Mouse (Mus musculus) layer of hippocampus, postnatal 10 days (tissue): Measurements from ENCODE around the gene Slc6a15. TPM values are rescaled to one million over a fixed set of nuclear protein-coding genes. Genes with fewer than 3 reads are reported as not detected.

Experiments used
- DNase-seq, 2 experiments: peaks; one replicate each; pipeline ENCODE4 v3.0.0; 2021; ENCODE audit warnings: low spot score in 2 of 2
- long read RNA-seq: library from polyadenylated mRNA; stranded (forward); transcript quantifications from one replicate; pipeline ENCODE4 v2.0.0, GENCODE M21; 2023
- total RNA-seq, 2 experiments: library from RNA; stranded (reverse); gene quantifications; 2 replicates each; pipeline ENCODE4 v1.2.3; 2021

Gene Slc6a15
- 100 to 1,000 TPM; 133 to 142 TPM for total RNA-seq
- long read RNA-seq, transcript Slc6a15-202 (12 exons, 3,543 nt) = major isoform, 34 of 87 reads
- long read RNA-seq, partial matches to known transcripts = 3 of 87 reads
- long read RNA-seq, other reads (novel, unspliced or antisense) = 50 of 87 reads

DNA sequence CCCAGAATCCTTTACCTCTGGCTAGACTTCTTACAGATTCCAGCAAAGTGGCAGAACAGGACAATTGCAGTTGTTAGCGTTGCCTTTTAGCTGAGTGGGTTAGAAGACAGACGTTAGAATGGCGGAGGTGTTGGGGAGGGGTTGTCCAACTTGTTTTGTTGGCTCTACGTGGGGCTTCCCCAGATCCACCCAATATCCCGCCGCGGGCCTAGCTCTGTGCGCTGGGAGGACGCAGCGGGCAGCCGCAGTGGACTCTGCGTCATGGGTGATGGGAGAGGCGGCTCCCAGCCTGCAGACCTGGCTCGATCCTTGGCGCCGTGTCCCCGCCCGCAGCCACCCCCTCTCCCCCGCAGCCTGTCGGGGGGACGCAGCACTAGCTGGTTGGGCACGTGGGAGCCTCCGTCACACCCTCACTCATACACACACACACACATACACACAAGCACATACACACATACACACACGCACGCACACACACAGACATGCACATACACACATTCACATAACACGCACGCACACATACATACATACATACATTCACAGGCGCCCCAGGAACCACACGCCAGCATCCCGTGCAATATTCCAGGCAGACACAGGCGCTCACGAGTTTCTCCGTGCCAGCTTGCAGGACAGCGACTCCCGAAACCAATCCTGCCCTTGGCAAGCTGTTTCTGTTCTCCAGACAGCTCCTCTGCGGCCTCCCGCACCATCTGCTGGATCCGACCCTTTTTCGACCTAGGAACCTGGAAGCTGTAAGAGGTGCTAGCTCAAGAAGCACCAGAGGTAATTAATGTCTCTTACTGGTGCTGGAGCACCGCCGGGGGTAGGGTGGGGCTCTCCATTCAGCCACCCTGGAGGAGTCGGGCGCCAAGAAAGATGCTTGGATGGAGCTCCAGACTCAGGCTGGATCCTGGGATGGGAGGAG lies at the start of gene Slc6a15:
Gene Slc6a15, plus strand, starts transcription at position 413 of the 925 bp plus-strand sequence.
- DNase-seq = peak; percentile 60 to 65

DNA sequence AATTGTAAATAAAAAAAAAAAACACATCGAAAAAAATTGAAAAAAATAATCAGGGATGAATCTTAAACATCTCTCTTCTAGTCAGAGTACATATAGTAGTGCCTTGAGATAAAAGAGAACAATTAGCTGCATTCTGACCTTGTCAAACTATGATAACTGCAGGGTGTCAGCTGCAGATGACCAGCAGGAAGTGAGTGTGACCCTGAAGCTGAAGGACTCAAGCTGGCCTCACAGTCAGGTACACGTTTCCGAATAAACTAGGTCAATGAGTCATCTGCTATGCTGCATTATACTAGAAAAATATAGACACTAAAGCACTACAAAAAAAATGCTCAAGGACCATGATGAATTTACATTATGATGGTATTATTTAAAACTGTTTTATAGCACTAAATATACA lies 45.6 kb upstream of the Slc6a15 start:
- DNase-seq = no peak

DNA sequence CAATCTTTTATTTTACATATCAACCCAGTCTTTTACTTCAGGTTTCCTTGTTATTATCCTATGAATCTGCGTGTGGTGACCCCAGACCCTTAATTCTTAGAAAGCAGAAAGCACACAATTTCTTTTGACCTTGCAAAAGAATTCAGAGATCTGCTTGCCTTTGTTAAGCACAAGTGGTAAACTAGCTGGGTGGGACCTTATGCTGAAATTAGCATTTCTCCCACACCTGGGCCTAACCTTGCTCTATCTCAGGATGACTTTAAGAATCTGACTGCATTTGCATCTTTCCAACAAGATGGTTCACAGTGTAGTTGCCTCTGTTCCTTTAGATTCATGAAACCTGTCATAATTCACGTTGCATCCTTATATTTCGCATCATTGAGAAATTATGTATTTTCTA lies 44.2 kb upstream of the Slc6a15 start:
- no peak for DNase-seq

DNA sequence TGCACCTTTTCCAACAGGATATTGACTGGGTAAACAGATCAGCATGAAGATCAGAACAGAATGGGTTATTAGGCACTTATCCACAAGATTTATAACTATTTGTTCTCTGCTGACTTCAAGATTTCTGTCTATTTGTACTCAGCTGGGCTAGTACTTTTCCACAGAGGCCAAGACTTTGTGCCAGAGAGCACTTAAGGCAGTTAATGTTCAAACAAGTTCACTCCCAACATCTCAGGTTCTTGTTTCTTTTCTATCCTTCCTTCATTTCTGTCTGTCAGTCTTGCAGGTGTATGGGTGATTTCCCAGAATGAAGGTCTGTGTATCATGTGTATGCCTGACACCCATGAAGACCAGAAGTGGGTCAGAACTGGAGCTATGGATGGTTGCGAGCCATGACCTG lies 33.3 kb upstream of the Slc6a15 start:
- DNase-seq = no peak

DNA sequence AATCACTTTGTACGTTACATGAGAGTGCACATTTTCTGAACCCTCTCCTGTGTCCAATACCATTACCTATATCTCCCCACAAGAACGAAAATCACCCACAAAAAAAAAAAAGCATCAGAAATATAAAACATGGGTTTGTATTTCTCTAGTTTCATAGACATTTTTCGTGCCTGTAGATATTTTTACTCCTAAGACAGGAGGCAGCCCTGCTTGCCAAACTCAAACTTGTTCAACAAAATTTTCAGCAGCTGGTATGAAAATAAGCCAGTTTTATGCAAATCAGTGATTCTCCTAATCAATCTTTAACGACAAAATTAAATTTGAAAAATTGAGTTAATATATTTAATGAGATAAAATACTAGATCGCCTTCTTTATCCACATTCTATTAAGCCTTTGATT lies 27.7 kb upstream of the Slc6a15 start:
- DNase-seq = no peak

DNA sequence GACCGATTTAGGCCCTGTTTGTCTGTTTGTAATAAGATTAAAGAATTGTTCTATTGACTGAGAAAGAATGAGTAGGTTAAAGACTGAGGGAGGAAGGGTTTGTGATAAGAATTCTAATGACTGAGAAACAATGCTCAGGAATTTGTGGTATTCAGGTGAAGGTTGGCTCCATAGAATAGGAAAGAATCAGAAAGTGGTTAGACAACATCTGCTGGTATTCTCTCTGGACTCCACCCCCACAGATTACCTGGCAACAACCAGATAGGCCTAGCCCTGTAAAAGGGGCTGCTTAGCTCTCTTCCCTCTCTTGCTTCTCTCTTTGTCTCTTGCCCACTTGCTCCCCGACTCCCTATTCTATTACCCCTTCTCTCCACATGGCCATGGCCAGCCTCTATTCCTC lies 20.8 kb upstream of the Slc6a15 start:
- DNase-seq = no peak

DNA sequence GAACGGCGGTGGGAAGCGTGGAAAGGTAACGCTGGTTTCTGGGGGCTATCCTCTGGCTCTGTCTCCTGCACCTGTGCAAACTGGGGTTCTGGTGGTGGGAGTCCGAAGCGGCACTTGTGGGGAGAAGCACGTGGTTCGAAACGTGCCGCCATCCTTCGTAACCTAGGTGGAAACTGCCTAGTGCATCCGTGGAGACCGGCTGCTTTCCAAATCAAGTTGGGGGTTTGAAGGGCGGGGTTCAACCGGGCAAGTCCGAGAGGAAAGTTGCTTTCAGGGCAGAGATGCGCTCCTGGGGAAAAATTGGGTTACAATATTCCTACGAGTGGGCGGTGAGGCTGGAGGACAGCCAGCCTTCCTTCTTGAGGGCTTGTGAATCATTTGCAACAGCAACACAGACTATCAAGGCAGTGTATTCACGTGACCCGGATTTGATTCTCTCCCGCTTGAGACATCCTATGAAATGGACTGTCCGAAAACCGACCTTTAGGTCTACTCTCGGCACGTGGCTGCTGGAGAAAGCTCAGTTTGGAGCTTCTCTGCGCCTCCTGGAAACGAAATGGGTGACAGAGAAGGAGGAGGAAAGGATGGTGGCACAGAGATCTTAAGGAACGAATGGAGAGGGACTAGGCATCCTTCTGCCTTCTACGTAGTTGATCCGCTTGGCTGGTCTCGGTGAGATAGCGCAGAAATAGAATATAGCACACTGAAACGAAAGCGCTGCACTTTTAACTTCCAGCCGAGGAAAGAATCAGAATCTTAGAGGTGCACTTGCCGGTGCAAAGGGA lies 905 bp downstream of the Slc6a15 start:
- peak in 1 of 2 experiments; percentile 60 for DNase-seq

DNA sequence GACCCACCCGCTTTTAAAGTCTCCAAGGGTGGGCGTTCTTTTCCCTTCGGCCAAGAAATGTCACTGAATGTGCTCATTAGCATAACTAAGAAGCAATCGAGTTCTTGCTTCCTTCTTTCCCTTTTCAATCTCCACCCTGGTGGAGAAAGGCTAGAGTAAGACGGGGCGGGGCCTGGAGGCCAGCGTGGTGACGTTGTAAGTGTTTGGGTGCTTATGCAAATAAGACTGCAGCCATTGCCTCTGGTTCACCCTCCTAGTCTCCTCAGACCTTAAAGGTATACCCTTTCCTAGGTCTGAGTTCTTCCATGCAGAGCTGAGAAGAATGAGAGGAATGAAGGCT lies 1.5 kb downstream of the Slc6a15 start:
- DNase-seq = peak; percentile 43 to 46

DNA sequence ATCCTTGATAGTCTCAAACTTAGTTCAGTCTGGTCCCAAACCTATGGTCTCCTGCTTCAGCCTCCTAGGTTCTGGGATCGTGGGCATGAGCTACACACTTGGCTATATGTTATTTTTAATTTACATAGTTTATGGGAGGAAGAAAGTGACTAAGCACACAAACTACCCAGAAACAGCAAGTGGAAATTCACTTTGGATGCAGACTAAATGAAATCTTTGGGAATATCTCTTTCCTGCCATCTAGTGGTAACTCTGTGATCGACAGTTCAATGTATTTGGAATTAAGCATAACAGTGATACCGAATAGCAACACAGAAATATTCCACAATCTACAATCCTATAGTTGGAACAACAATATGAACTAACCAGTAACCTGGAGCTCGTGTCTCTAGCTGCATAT lies 34.6 kb downstream of the Slc6a15 start:
- peak in 1 of 2 experiments; percentile 16 for DNase-seq

DNA sequence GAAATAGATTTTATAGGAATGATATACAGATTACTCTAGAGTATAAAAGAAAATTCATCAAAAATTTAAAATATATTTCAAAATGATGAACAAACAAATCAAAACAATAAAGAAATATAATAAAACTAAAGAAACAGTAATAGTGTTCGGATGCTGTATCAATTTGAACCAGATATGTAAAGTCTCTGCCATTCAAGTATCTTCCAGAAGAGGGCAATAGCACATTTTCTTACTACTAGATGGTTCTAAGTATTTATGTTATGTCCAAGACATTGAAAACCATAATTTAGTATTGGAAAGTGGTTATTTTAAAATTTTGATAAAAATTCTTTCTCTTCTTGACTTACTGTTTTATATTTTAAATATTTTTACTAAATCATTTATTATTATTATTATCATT lies 60.1 kb downstream of the Slc6a15 start:
- DNase-seq = no peak

DNA sequence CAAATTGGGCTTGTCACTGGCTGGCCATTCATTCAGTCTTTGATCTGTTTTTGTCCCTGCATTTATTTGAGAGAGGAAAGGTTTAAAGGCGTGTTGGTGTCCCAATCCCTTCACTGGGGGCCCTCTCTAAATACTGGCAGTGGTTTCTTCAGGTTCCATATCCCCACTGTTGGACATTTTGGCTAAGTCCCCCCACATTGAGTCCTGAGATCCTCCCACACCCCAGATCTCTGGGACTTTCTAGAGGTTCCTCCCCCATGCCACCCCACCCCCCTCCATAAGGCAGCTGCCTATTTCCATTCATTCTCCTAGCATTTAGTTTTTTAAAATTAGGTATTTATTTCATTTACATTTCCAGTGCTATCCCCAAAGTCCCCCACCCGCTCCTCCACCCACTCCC lies 75.0 kb downstream of the Slc6a15 start:
- DNase-seq = no peak

DNA sequence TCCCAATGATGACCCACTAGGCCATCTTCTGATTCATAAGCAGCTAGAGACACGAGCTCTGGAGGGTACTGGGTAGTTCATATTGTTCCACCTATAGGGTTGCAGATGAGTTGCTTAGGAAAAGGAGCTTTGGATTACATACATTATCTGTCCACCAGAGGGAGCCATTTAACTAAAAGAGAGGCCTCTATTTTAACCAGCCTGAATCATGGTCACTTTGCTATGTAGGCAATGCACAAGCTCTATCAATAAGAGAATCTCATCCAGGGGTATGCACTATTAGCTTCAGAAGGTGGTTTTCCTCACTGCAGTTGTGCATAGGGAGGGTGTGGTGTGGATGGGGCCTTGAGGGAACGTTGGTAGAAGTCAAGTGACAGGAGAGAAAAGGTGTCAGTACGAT lies 75.5 kb downstream of the Slc6a15 start:
- DNase-seq = peak; percentile 7 to 25

DNA sequence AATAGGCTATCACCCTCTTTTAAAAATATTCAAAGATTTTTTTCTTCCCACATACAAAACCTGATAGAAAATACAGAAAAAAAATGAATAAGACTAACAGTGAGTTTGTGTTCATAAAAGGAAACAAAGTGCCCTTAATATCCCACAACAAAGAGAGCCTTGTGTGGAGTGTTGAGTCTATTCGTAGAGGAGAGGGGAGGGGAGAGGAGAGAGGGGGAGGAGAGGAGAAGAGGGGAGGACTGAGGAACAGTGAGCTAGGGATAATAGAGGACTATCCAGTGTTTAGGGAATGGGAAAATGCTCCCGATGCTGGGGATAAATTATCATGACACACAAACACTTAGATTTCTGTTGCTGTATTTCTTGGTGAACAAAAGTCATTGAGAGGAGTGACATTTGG lies 80.8 kb downstream of the Slc6a15 start:
- DNase-seq = no peak

DNA sequence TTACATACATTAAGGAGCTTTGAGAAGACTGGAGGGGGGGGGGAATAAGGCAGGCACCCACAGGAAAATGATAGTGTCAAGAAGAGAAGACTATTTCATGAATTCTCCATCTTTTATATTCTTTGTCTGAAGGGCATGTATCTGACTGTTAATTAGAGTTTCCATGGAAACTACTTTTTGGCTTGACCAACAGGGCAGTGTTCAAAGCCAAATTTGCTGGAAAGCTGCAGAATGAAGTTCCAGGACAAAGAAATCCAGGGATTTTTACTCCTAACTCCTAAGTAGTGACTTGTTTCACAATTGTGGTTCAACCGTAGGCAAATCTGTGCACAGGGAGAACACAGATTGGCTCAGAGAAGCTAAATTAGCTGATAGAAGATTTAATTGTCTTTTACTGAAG lies 90.3 kb downstream of the Slc6a15 start:
- DNase-seq = no peak

Other genes with a start within 250 kb of the Slc6a15 start
- 1 to 10 TPM; 3.4 to 5.2 TPM for gene Lrriq1, start 131.5 kb upstream of the Slc6a15 start, total RNA-seq